Mouse (Mus musculus): ENCODE measurements around the gene Gm21294. TPM values are rescaled to one million over a fixed set of nuclear protein-coding genes. Genes with fewer than 3 reads are reported as not detected.
"Not testable (repeated sequence)": the region's sequence is repeated elsewhere in the genome, so short reads cannot be mapped to it uniquely, and the experiment has no call there.

Gene Gm21294
- total RNA-seq (2021): not detected

DNA sequence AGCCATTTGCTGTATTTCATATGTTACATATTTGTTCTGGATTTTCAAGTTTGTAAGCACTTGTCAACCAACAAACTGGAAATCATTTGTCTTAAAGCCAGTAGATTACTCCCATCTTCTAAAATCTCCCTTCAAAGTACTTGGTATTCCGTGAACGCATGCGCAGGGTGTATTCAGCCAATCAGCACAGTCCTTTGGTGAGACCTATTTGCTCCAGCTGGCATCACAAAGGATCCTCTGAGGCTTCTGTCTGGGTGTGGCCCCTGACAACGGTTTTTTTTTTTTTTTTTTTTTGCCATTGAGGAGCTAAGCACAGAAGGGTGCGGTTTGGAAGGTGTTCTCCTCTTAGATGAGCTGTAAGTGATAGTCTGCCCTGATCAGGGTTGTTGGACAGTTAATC is at the start of gene Gm21294:
Gene Gm21294, plus strand, starts transcription at position 301 of the 400 bp plus-strand sequence.
- DNase-seq: not testable (repeated sequence)

DNA sequence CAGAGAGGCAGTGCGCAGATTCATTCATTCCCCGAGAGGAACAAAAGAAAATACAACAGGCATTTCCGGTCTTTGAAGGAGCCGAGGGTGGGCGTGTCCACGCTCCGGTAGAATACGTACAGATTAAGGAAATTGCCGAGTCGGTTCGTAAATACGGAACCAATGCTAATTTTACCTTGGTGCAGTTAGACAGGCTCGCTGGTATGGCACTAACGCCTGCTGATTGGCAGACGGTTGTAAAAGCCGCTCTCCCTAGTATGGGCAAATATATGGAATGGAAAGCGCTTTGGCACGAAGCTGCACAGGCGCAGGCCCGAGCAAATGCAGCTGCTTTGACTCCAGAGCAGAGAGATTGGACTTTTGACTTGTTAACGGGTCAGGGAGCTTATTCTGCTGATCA is 73.6 kb downstream of the Gm21294 start:
- DNase-seq: peak; percentile 4 to 12
